Mouse (Mus musculus) kidney, postnatal 25 days (tissue): ENCODE measurements at regions not wholly inside any gene's neighbourhood (a gene's known extent, or its start where the extent isn't known, plus 50 kb on each side); places are given as distances from the start of the nearest gene placed in this dataset.
A peak's percentile ranks its signal among the peaks of the same experiment; 100 is the strongest.

Experiments used
- DNase-seq, 2 experiments: peaks; one replicate each; pipeline ENCODE4 v3.0.0; 2021; ENCODE audit warnings: mixed read lengths in 2 of 2

- no peak for DNase-seq
Observed at GRCm38 (mm10) chr1:105206216-105206615, 150.3 kb downstream of the Rnf152 start.

- DNase-seq, result peak; percentile 26 to 56
Observed at GRCm38 (mm10) chr1:105199305-105199704, 157.2 kb downstream of the Rnf152 start.

GRCm38 (mm10) chr1:105191126-105191525 lies 165.4 kb downstream of the Rnf152 start:
- DNase-seq, result no peak

- peak in 1 of 2 experiments; percentile 51 for DNase-seq
Observed at GRCm38 (mm10) chr1:105188920-105189266, 167.6 kb downstream of the Rnf152 start.

- peak in 1 of 2 experiments; percentile 71 for DNase-seq
Observed at GRCm38 (mm10) chr1:105188210-105188919, 168.1 kb downstream of the Rnf152 start.

GRCm38 (mm10) chr1:105184470-105184869 lies 172.0 kb downstream of the Rnf152 start:
- no peak for DNase-seq

- DNase-seq, result peak; percentile 81 to 90
Observed at GRCm38 (mm10) chr1:105179371-105179823, 177.1 kb downstream of the Rnf152 start.

GRCm38 (mm10) chr1:105178773-105179172 lies 177.7 kb downstream of the Rnf152 start:
- peak; percentile 27 to 36 for DNase-seq

- DNase-seq, result no peak
Observed at GRCm38 (mm10) chr1:105177938-105178337, 178.6 kb downstream of the Rnf152 start.

- no peak for DNase-seq
Observed at GRCm38 (mm10) chr1:105177015-105177762, 179.3 kb downstream of the Rnf152 start.

GRCm38 (mm10) chr1:105170979-105171378 lies 185.5 kb downstream of the Rnf152 start:
- DNase-seq, result no peak

GRCm38 (mm10) chr1:105170114-105170506 lies 186.4 kb downstream of the Rnf152 start:
- DNase-seq, result no peak

GRCm38 (mm10) chr1:105169455-105170113 lies 186.9 kb downstream of the Rnf152 start:
- DNase-seq, result no peak

GRCm38 (mm10) chr1:105168808-105169207 lies 187.7 kb downstream of the Rnf152 start:
- no peak for DNase-seq

GRCm38 (mm10) chr1:105157459-105158124 lies 198.9 kb downstream of the Rnf152 start:
- no peak for DNase-seq

- DNase-seq, result no peak
Observed at GRCm38 (mm10) chr1:105152175-105152828, 204.2 kb downstream of the Rnf152 start.

GRCm38 (mm10) chr1:105151466-105151846 lies 205.1 kb downstream of the Rnf152 start:
- DNase-seq, result no peak

- no peak for DNase-seq
Observed at GRCm38 (mm10) chr1:105150624-105151465, 205.7 kb downstream of the Rnf152 start.

- DNase-seq, result no peak
Observed at GRCm38 (mm10) chr1:105148792-105149191, 207.7 kb downstream of the Rnf152 start.

GRCm38 (mm10) chr1:105148048-105148447 lies 208.5 kb downstream of the Rnf152 start:
- no peak for DNase-seq

GRCm38 (mm10) chr1:105123936-105124335 lies 232.6 kb downstream of the Rnf152 start:
- DNase-seq, result no peak

- no peak for DNase-seq
Observed at GRCm38 (mm10) chr1:105117888-105118287, 238.6 kb downstream of the Rnf152 start.
